Mouse (Mus musculus): Measurements from ENCODE around the gene Gm13289.
"Not testable (repeated sequence)": the region's sequence is repeated elsewhere in the genome, so short reads cannot be mapped to it uniquely, and the experiment has no call there.

Gm13289 gene

DNA sequence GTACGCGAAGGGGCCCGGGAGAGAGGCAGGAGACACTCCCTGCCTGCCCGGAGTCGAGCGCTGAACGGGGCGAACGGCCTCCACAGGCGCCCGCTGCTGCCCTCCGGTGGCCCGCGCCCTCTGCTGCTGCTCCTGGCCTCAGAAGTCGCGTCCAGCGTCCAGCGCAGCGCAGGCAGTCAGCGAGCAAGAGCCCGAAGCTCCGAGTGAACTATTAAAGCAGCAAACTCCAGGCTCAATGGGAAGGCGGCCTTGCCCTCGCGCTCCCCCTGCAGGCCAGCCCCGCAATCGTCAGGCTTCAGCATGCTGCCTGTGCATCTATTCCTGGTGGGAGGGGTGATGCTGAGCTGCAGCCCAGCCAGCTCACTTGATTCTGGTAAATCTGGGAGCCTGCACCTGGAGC is 8.7 kb downstream of the Gm13289 start, which contains the start of gene Gm13276:
TSS of gene Gm13276 (plus strand) at position 301 of the 400 bp plus-strand sequence.
- not testable (repeated sequence) for DNase-seq

DNA sequence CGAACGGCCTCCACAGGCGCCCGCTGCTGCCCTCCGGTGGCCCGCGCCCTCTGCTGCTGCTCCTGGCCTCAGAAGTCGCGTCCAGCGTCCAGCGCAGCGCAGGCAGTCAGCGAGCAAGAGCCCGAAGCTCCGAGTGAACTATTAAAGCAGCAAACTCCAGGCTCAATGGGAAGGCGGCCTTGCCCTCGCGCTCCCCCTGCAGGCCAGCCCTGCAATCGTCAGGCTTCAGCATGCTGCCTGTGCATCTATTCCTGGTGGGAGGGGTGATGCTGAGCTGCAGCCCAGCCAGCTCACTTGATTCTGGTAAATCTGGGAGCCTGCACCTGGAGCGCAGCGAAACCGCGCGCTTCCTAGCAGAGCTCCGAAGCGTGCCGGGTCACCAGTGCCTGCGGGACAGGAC is 11.7 kb downstream of the Gm13289 start, which contains the start of gene Gm13277:
TSS of gene Gm13277 (plus strand) at position 231 of the 400 bp plus-strand sequence.
- DNase-seq: peak; percentile 79

DNA sequence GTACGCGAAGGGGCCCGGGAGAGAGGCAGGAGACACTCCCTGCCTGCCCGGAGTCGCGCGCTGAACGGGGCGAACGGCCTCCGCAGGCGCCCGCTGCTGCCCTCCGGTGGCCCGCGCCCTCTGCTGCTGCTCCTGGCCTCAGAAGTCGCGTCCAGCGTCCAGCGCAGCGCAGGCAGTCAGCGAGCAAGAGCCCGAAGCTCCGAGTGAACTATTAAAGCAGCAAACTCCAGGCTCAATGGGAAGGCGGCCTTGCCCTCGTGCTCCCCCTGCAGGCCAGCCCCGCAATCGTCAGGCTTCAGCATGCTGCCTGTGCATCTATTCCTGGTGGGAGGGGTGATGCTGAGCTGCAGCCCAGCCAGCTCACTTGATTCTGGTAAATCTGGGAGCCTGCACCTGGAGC is 14.5 kb downstream of the Gm13289 start, which contains the start of gene Gm13278:
TSS of gene Gm13278 (plus strand) at position 301 of the 400 bp plus-strand sequence.
- not testable (repeated sequence) for DNase-seq

DNA sequence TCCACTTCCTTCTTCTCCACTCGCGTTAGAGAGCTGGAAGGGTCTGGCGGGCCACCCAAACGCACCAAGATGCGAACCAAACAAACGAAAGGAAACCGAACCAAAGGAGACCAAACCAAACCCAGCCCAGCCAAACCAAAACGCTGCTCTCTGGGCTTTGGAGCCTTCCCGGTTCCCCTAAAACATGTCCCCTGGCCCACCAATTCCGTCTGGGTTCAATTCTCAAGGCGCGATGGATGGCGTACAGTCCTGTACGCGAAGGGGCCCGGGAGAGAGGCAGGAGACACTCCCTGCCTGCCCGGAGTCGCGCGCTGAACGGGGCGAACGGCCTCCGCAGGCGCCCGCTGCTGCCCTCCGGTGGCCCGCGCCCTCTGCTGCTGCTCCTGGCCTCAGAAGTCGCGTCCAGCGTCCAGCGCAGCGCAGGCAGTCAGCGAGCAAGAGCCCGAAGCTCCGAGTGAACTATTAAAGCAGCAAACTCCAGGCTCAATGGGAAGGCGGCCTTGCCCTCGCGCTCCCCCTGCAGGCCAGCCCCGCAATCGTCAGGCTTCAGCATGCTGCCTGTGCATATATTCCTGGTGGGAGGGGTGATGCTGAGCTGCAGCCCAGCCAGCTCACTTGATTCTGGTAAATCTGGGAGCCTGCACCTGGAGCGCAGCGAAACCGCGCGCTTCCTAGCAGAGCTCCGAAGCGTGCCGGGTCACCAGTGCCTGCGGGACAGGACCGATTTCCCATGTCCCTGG is 17.4 kb downstream of the Gm13289 start, which contains the start of gene Gm13275:
TSS of gene Gm13275 (plus strand) at position 552 of the 740 bp plus-strand sequence.
- DNase-seq: peak; percentile 77

DNA sequence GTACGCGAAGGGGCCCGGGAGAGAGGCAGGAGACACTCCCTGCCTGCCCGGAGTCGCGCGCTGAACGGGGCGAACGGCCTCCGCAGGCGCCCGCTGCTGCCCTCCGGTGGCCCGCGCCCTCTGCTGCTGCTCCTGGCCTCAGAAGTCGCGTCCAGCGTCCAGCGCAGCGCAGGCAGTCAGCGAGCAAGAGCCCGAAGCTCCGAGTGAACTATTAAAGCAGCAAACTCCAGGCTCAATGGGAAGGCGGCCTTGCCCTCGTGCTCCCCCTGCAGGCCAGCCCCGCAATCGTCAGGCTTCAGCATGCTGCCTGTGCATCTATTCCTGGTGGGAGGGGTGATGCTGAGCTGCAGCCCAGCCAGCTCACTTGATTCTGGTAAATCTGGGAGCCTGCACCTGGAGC is 20.4 kb downstream of the Gm13289 start, which contains the start of gene Gm13279:
TSS of gene Gm13279 (plus strand) at position 301 of the 400 bp plus-strand sequence.
- DNase-seq: not testable (repeated sequence)

DNA sequence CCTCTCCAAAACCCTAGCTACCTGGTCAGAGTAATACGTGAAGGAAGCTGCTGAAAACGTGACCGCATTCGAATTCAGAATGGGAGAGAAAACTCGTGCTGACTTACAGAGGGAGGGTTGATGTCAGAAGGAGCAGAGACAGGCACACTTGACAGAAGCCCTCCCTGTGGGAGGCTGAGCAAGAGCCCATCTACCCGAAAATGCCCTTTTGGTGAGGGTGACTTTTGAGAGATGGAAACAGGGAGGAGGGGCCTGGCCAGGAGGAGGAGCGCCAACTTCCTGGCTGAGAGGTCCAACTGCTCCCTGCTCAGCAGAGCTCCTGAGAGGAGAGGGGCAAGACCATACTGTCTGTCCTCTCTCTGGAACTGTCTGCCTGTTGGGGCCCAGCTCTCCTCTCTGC is 22.6 kb downstream of the Gm13289 start, which contains the start of gene Gm13285:
TSS of gene Gm13285 (plus strand) at position 301 of the 400 bp plus-strand sequence.
- DNase-seq: not testable (repeated sequence)

DNA sequence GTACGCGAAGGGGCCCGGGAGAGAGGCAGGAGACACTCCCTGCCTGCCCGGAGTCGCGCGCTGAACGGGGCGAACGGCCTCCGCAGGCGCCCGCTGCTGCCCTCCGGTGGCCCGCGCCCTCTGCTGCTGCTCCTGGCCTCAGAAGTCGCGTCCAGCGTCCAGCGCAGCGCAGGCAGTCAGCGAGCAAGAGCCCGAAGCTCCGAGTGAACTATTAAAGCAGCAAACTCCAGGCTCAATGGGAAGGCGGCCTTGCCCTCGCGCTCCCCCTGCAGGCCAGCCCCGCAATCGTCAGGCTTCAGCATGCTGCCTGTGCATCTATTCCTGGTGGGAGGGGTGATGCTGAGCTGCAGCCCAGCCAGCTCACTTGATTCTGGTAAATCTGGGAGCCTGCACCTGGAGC is 26.2 kb downstream of the Gm13289 start, which contains the start of gene Gm13287:
TSS of gene Gm13287 (plus strand) at position 301 of the 400 bp plus-strand sequence.
- DNase-seq: not testable (repeated sequence)

DNA sequence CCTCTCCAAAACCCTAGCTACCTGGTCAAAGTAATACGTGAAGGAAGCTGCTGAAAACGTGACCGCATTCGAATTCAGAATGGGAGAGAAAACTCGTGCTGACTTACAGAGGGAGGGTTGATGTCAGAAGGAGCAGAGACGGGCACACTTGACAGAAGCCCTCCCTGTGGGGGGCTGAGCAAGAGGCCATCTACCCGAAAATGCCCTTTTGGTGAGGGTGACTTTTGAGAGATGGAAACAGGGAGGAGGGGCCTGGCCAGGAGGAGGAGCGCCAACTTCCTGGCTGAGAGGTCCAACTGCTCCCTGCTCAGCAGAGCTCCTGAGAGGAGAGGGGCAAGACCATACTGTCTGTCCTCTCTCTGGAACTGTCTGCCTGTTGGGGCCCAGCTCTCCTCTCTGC is 28.5 kb downstream of the Gm13289 start, which contains the start of gene Gm13288:
TSS of gene Gm13288 (plus strand) at position 301 of the 400 bp plus-strand sequence.
- not testable (repeated sequence) for DNase-seq

DNA sequence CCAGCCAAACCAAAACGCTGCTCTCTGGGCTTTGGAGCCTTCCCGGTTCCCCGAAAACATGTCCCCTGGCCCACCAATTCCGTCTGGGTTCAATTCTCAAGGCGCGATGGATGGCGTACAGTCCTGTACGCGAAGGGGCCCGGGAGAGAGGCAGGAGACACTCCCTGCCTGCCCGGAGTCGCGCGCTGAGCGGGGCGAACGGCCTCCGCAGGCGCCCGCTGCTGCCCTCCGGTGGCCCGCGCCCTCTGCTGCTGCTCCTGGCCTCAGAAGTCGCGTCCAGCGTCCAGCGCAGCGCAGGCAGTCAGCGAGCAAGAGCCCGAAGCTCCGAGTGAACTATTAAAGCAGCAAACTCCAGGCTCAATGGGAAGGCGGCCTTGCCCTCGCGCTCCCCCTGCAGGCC is 29.0 kb downstream of the Gm13289 start:
- DNase-seq: peak; percentile 52

DNA sequence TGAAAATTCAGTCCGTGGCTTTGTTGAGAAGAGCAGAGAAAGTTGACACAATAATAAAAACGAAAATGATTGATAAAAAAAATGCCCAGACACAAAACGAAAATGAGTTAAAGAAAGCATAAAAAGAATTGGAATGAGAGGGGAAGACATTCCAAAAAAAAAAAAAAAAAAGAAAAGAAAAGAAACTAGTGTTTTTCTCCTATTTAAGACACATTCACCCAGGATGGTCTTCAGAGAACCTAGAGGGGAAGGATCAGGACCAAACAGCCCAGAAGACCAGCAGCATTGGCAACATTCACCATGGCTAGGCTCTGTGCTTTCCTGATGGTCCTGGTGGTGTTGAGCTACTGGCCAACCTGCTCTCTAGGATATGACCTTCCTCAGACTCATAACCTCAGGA is 39.2 kb downstream of the Gm13289 start, which contains the start of gene Ifna7:
TSS of gene Ifna7 (plus strand) at position 301 of the 400 bp plus-strand sequence.
- no peak for DNase-seq

DNA sequence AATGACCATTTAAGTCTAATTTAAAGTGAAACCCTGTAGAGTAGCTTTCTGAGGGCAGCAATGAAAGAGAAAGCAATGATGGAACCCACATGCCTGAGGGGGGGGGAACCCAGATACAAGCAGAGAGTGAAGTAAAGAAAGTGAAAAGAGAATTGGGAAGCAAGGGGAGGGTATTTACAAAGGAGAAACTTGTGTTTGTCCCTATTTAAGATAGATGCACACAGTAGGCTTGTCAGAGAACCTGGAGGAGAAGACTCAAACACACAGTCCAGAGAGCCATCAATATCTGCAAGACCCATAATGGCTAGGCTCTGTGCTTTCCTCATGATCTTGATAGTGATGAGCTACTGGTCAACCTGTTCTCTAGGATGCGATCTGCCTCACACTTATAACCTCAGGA is 42.9 kb downstream of the Gm13289 start, which contains the start of gene Ifna11:
TSS of gene Ifna11 (plus strand) at position 301 of the 400 bp plus-strand sequence.
- no peak for DNase-seq

DNA sequence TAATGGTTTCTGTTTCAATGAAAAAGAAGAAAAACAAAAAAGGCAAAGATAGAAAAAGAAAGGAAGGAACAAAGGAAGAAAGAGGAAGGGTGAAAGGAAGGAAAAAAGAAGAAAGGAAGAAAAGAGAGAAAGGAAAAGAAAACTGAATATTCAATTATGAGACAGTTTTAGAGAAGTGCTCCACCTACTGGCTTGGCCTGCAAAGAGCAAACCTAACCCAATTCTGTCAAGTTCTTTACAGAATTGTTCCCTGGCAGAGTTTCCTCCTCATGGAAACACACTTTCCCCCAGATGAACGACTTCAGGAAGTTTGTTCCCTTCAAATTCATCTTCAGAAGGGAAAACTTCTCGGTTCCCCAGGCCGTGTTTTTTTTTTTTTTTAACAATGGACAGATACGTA is 46.3 kb downstream of the Gm13289 start:
- DNase-seq: no peak

Data from kidney, adult 11 months (tissue).